Comparison of ENCODE assay signal across 8 mouse cellular contexts in genomic region chr10:52690334-52690991, GRCm38 (mm10). TPM values are rescaled to one million over a fixed set of nuclear protein-coding genes. Genes with fewer than 3 reads are reported as not detected.
DNase-seq lines count a peak whose midpoint lies in the region; ATAC-seq and TF ChIP-seq lines count a peak whose summit lies in the region.

TSS of gene Slc35f1 (plus strand) at chr10:52690533.

- DNase-seq in R1 (ENCODE audit: low read depth, low spot score) (peak; percentile 89), MN1 (ENCODE audit: low spot score) (no peak)
- DNase-seq in cerebellum, adult 11 months, result peak; percentile 29
- DNase-seq in forebrain, embryonic 14.5 days (ENCODE audit: low spot score), result peak; percentile 94
- peak; percentile 73 to 90 for DNase-seq in layer of hippocampus, adult 2 months (ENCODE audit: low spot score in 2 of 2)
- peak; percentile 87 for DNase-seq in lung, embryonic 14.5 days
- DNase-seq in retina, postnatal 1 day, result peak; percentile 93

- peak; percentile 91 for ATAC-seq in forebrain, embryonic 14.5 days
- peak; percentile 51 to 64 for ATAC-seq in hematopoietic stem cell, adult 5-6 weeks (replicated peaks in 1 of 2; ENCODE audit: insufficient read depth in 1 of 2, low FRiP score in 2 of 2, low TSS enrichment in 1 of 2, low read depth in 1 of 2, poor library complexity in 2 of 2, severe bottlenecking in 2 of 2)
- peak; percentile 87 for ATAC-seq in lung, embryonic 14.5 days (ENCODE audit: insufficient read depth)

- no peaks in the 10 kb centered on the region for H3K36me3 ChIP-seq in forebrain, embryonic 14.5 days (ENCODE audit: control insufficient read depth, insufficient read depth, low read length)
- H3K36me3 ChIP-seq in lung, embryonic 14.5 days (ENCODE audit: insufficient read depth), result no peaks in the 10 kb centered on the region

- peak within 1 kb of the TSS; percentile 98 for H3K9ac ChIP-seq in forebrain, embryonic 14.5 days (ENCODE audit: low read length)
- peak within 1 kb of the TSS; percentile 66 for H3K9ac ChIP-seq in lung, embryonic 14.5 days

- no peaks in the 10 kb centered on the region for H3K4me1 ChIP-seq in forebrain, embryonic 14.5 days (ENCODE audit: control insufficient read depth, insufficient read depth, low read length)
- H3K4me1 ChIP-seq in lung, embryonic 14.5 days (ENCODE audit: insufficient read depth), result no peaks in the 10 kb centered on the region

- H3K9me3 ChIP-seq in forebrain, embryonic 14.5 days (replicated peaks; ENCODE audit: control insufficient read depth, low read length), result no peaks in the 10 kb centered on the region
- no peaks in the 10 kb centered on the region for H3K9me3 ChIP-seq in lung, embryonic 14.5 days (ENCODE audit: low read depth, low read length)

- TF ChIP-seq CTCF in layer of hippocampus, adult 2 months (conservative IDR thresholded peaks at IDR 0.05), result peak; percentile 89
- peak; percentile 72 for TF ChIP-seq CTCF in lung, embryonic 14.5 days (IDR thresholded peaks at IDR 0.05; ENCODE audit: low read depth)

- under 1% methylated on average over 53 of the region's 54 CpGs for WGBS in forebrain, embryonic 14.5 days
- 1% methylated on average over 48 of the region's 54 CpGs for WGBS in lung, embryonic 14.5 days

- peak within 1 kb of the TSS; percentile 96 for H3K27ac ChIP-seq in forebrain, embryonic 14.5 days (ENCODE audit: low read depth, low read length)
- peak within 1 kb of the TSS; percentile 90 for H3K27ac ChIP-seq in layer of hippocampus, adult 2 months
- H3K27ac ChIP-seq in lung, embryonic 14.5 days (ENCODE audit: low read depth), result peak within 1 kb of the TSS; percentile 24; the same call in 1 of the 2 replicates

- H3K4me2 ChIP-seq in forebrain, embryonic 14.5 days (ENCODE audit: low read length), result peak within 1 kb of the TSS; percentile 70
- H3K4me2 ChIP-seq in lung, embryonic 14.5 days, result peak within 1 kb of the TSS; percentile 90

- no peaks in the 10 kb centered on the region for H3K27me3 ChIP-seq in forebrain, embryonic 14.5 days (replicated peaks; ENCODE audit: control insufficient read depth, insufficient read depth, low read length)
- peaks cover 14% of the 10 kb centered on the region; the same call in 1 of the 2 replicates for H3K27me3 ChIP-seq in lung, embryonic 14.5 days (ENCODE audit: insufficient read depth, low read length)

- H3K4me3 ChIP-seq in forebrain, embryonic 14.5 days (ENCODE audit: low read depth, low read length), result peak within 1 kb of the TSS; percentile 89
- peak within 1 kb of the TSS; percentile 88 for H3K4me3 ChIP-seq in layer of hippocampus, adult 2 months
- peak within 1 kb of the TSS; percentile 59 for H3K4me3 ChIP-seq in lung, embryonic 14.5 days (ENCODE audit: low read depth, low read length)

RNA-seq across cellular contexts. Expression of gene Slc35f1, which starts in this region (rescaled TPM):
- 18.6 and 24.1 TPM in 2 replicates for polyA plus RNA-seq in forebrain, embryonic 14.5 days (2014; fragmentation: Nextera tagmentation; extraction: Ambion mirVana)
- not detected in 2 replicates for total RNA-seq in hematopoietic stem cell, adult 5-6 weeks (2017)
- 10 to 100 TPM; 33.7 to 34.0 TPM for total RNA-seq in layer of hippocampus, adult 2 months (2021)
- polyA plus RNA-seq in lung, embryonic 14.5 days (2014; fragmentation: Nextera tagmentation; extraction: Ambion mirVana), result 1.6 TPM in 2 replicates

Comparison
In these comparisons a context has a peak if more than half of its experiments do, and no peak if none do; other contexts are left out.
1. RNA of gene Slc35f1 (total RNA-seq): 33.7 to 34.0 TPM in layer of hippocampus, adult 2 months; not detected in hematopoietic stem cell, adult 5-6 weeks; every median in the first group is over 10 times any median in the second.
2. Peak in ATAC-seq in hematopoietic stem cell, adult 5-6 weeks; RNA of the gene not detected or under 1 TPM.
3. H3K27ac ChIP-seq: peak in every context shown above with its lines; median percentile 96 in forebrain, embryonic 14.5 days; 90 in layer of hippocampus, adult 2 months; 24 in lung, embryonic 14.5 days.
4. Peak in every context shown above with its lines, with median percentiles within 50 percentile points of each other: ATAC-seq and H3K4me3 ChIP-seq.